Mouse (Mus musculus) thymus, adult 2 months (tissue): ENCODE measurements around the gene Atp8a2. TPM values are rescaled to one million over a fixed set of nuclear protein-coding genes. Genes with fewer than 3 reads are reported as not detected.

Experiments used
- DNase-seq: peaks from one replicate; pipeline ENCODE4 v3.0.0; 2021
- H3K27ac ChIP-seq: fragments of 200-500 bp; 2 replicates; pipeline ENCODE4 v1.5.1; 2012; ENCODE audit warnings: low read length, control low read depth; ENCODE audit not compliant: control insufficient read depth, insufficient read depth
- H3K27me3 ChIP-seq: fragments of 200-500 bp; 2 replicates; pipeline ENCODE4 v1.6.1; 2012; ENCODE audit warnings: mild to moderate bottlenecking, low read length, moderate library complexity, mixed read lengths; ENCODE audit not compliant: control insufficient read depth, insufficient read depth
- H3K36me3 ChIP-seq: fragments of 200-500 bp; 2 replicates; pipeline ENCODE4 v1.6.1; 2012; ENCODE audit warnings: mild to moderate bottlenecking, low read length, moderate library complexity; ENCODE audit not compliant: control insufficient read depth, insufficient read depth
- H3K4me1 ChIP-seq: fragments of 200-500 bp; replicated peaks from 2 replicates; pipeline ENCODE4 v1.6.1; 2012; ENCODE audit warnings: low read length; ENCODE audit not compliant: control insufficient read depth, insufficient read depth
- H3K4me3 ChIP-seq: fragments of 200-500 bp; 2 replicates; pipeline ENCODE4 v1.5.1; 2012; ENCODE audit warnings: mild to moderate bottlenecking, low read length, control low read depth, moderate library complexity; ENCODE audit not compliant: control insufficient read depth, insufficient read depth
- CTCF ChIP-seq: fragments of 200-500 bp; IDR thresholded peaks from 2 replicates; pipeline ENCODE4 v1.5.1; 2012; ENCODE audit warnings: mild to moderate bottlenecking, control low read depth, low read length, moderate library complexity, borderline replicate concordance; ENCODE audit not compliant: control insufficient read depth, poor library complexity, insufficient read depth; ENCODE audit errors: extremely low read depth
- POLR2A ChIP-seq: fragments of 200-500 bp; IDR thresholded peaks from 2 replicates; pipeline ENCODE4 v1.6.1; 2012; ENCODE audit warnings: mild to moderate bottlenecking, low read length, control low read depth, moderate library complexity; ENCODE audit not compliant: control insufficient read depth, poor library complexity, insufficient read depth; ENCODE audit errors: extremely low read depth
- WGBS: fragments of 180-500 bp; shearing (Covaris S2); methylation state at CpG from one replicate; pipeline ENCODE4 v1.1.7; 2018; 5-methylcytosine and 5-hydroxymethylcytosine counted together
- polyA plus RNA-seq: library from polyadenylated mRNA; depleted of rRNA; stranded (reverse); fragments of >200 nt; gene quantifications from 2 replicates; pipeline ENCODE4 v1.2.3, GENCODE M21; 2012

Atp8a2 gene
- polyA plus RNA-seq, 1 experiment: 0.38 TPM

DNA sequence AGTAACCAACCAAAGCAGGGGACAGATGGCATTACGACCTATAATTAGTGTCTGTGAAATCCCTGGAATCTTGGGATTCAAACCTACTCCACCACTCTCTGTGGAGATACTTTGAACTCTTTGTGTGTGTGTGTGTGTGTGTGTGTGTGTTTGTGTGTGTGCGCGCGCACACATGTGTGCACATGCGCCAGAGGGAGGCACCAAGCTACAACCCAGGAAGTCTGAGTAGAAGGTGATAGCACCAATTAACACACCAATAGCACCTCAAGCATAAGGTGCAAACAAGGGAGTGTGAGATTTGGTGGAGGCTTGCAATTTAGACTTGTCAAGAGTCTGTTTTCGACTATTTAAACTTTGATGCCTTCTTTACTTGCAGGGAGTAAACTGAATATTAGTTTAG is 308.9 kb downstream of the Atp8a2 start:
- TF ChIP-seq CTCF (no peak), POLR2A (no peak)
- no peak overlapping the region for H3K27ac ChIP-seq
- 81% methylated on average over 6 of the region's 6 CpGs for WGBS
- H3K36me3 ChIP-seq: no peaks in the 10 kb centered on the region
- H3K4me1 ChIP-seq: no peaks in the 10 kb centered on the region; the same call in 1 of the 2 replicates
- H3K4me3 ChIP-seq: no peak overlapping the region
- DNase-seq: no peak
- H3K27me3 ChIP-seq: no peaks in the 10 kb centered on the region

DNA sequence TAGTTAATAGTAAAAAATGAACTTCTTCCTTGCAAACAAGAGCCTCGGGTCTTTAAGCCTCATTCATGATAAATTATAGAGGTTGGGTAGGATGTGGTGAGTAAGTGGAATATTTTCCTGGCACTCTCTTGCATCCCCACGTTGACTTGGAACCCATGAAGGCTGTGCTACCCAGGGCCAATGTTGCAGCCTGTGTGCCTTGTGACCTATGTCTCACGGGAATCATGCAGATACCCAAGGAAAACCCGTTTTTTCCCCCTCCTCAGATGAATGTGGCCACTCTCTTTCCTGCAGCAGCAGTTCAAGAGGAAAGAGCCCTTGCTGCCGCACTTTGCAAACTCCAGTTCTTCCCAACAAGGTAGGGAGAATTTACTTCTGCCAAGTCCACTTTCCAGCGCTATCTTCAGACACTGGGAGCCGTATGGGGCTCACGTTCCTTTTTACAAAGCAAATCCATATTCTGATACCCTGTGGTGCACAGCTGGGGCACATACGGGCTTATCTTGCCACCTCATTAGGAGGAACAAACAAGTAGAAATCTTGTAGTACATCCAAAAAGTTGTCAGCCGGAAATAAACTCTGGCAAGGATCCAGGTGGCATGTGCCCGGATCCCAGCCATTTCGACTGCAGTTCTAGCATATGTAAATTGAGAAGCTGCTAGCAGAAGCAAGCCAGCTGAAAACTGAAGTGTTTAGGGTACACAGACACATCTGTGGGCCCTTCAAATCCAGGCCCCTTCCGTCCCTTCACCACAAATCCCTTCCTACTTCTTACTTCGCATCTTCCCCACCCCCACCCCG is 309.7 kb downstream of the Atp8a2 start:
- TF ChIP-seq POLR2A (no peak), CTCF (no peak)
- no peak for DNase-seq
- no peak overlapping the region for H3K27ac ChIP-seq

DNA sequence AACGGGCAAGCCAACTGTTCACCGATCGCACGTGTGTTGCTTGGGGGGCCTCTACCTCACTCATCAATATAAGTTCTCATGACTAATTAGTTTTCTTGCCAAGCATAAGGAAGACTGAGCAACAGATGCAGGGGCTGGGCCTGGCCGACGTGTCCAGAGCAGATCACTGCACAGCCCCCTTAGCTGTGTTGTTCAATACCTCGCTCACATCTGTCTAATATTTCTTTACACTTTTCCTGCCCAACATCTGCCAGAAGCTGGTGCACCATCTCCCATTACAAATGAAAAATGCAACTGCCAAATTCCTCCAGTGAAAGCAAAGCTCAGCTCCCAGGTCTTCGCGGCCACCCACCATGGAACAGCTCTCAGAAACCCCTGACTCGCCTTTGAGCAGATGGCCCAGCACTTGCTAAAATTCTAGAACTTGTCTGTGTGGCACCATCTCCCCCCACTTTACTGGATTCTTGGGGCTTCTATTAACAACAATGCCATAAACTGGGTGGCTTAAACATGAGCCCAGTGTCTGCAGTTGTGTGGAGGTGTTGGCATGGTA is 313.4 kb downstream of the Atp8a2 start:
- 95% methylated on average over 10 of the region's 10 CpGs for WGBS
- H3K27me3 ChIP-seq: no peaks in the 10 kb centered on the region
- H3K4me1 ChIP-seq: no peaks in the 10 kb centered on the region; the same call in 1 of the 2 replicates
- no peak for DNase-seq
- H3K4me3 ChIP-seq: no peak overlapping the region
- no peaks in the 10 kb centered on the region for H3K36me3 ChIP-seq
- H3K27ac ChIP-seq: no peak overlapping the region
- TF ChIP-seq POLR2A (no peak), CTCF (no peak)

More for the DNA sequence above, 309.7 kb downstream of the Atp8a2 start:
- H3K4me1 ChIP-seq: no peaks in the 10 kb centered on the region; the same call in 1 of the 2 replicates
- no peaks in the 10 kb centered on the region for H3K36me3 ChIP-seq
- 13% methylated on average over 15 of the region's 15 CpGs for WGBS
- no peaks in the 10 kb centered on the region for H3K27me3 ChIP-seq
- no peak overlapping the region for H3K4me3 ChIP-seq

DNA sequence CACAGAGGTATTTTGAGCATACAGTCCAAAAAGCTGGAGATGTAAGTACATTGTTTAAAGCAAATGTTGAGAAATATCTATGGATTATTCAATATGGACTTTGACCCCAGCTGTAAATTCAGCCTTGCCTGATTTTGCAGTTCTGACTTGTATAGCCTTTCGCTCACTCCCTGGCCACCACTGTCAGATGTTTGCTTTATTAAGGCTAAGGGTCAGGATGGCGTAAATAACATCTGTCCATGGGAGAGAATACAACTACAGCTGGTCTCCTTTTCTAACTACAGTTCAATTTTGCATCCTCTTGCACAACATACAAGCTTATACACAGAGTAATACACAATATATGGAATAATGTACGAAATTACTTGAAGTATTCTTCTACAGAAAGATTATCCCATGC is 316.1 kb downstream of the Atp8a2 start:
- H3K27me3 ChIP-seq: no peaks in the 10 kb centered on the region

DNA sequence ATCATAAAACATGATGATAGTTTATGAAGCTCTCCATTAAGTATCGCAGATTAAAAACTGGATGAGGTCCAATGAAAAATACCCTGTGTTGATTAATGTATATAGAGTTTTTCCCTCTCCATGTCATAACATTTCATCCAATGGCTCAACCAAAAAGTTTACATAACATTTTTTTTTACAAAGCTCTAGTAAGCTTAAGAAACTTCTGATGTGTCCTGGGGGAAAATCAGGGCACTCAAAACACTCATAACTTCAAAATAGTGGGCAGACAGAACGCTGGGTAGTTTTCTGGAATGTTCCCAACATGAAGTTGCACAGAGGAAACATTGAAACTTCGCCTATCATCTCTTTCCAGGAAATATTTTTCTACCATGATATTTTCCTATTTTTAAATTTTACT is 318.7 kb downstream of the Atp8a2 start:
- Histone ChIP-seq H3K4me1 (no peaks in the 10 kb centered on the region), H3K4me3 (no peak overlapping the region), H3K27me3 (no peaks in the 10 kb centered on the region), H3K27ac (no peak overlapping the region), H3K36me3 (no peaks in the 10 kb centered on the region)
- TF ChIP-seq POLR2A: no peak
- no peak for TF ChIP-seq CTCF
- DNase-seq: no peak
- 94% methylated on average over 3 of the region's 3 CpGs for WGBS

More for the DNA sequence above, 316.1 kb downstream of the Atp8a2 start:
- Histone ChIP-seq H3K36me3 (no peaks in the 10 kb centered on the region), H3K4me3 (no peak overlapping the region), H3K4me1 (no peaks in the 10 kb centered on the region), H3K27ac (no peak overlapping the region)
- no peak for DNase-seq
- TF ChIP-seq POLR2A (no peak), CTCF (no peak)
- 91% methylated on average over 3 of the region's 3 CpGs for WGBS

DNA sequence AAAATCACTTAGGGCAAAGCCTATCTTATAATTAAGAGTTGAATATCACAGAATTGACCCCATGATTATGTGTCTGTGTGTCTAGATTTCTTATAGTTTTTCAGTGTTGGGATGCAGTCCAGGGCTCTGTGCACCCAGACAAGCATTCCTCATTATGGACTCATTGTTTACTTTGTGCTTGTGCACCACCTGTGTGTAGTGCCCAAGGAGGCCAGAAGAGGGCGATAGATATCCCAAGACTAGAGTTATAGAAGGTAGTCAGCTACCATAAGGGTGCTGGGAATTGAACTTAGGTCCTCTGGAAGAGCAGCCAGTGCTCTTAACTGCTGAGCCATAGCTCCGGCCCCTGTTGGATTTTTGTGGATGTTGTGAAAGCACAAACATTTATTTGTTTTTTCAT is 320.5 kb downstream of the Atp8a2 start:
- H3K27me3 ChIP-seq: no peaks in the 10 kb centered on the region
- H3K4me3 ChIP-seq: no peak overlapping the region
- no peak for DNase-seq
- TF ChIP-seq POLR2A: no peak
- no peak for TF ChIP-seq CTCF
- 83% methylated on average over 2 of the region's 2 CpGs for WGBS
- no peak overlapping the region for H3K27ac ChIP-seq
- no peaks in the 10 kb centered on the region for H3K4me1 ChIP-seq
- no peaks in the 10 kb centered on the region for H3K36me3 ChIP-seq
